Mouse (Mus musculus): Measurements from ENCODE around the gene Vac14. TPM values are rescaled to one million over a fixed set of nuclear protein-coding genes. Genes with fewer than 3 reads are reported as not detected.

Vac14 gene
- total RNA-seq, 2 experiments from 2014 or later = 5.5 to 6.1 TPM

GRCm38 (mm10) chr8:110710593-110710992 is 92.2 kb downstream of the Vac14 start:
- no peak for ATAC-seq (replicated peaks; ENCODE audit: low FRiP score, poor library complexity, severe bottlenecking)

- ATAC-seq (replicated peaks; ENCODE audit: low FRiP score, poor library complexity, severe bottlenecking) = no peak
Measured at GRCm38 (mm10) chr8:110711271-110711934, 93.0 kb downstream of the Vac14 start.

GRCm38 (mm10) chr8:110713073-110713472 is 94.7 kb downstream of the Vac14 start:
- ATAC-seq (replicated peaks; ENCODE audit: low FRiP score, poor library complexity, severe bottlenecking) = no peak

- no peak for ATAC-seq (replicated peaks; ENCODE audit: low FRiP score, poor library complexity, severe bottlenecking)
Measured at GRCm38 (mm10) chr8:110714827-110715519, 96.6 kb downstream of the Vac14 start.

GRCm38 (mm10) chr8:110716075-110716474 is 97.7 kb downstream of the Vac14 start:
- no peak for ATAC-seq (replicated peaks; ENCODE audit: low FRiP score, poor library complexity, severe bottlenecking)

GRCm38 (mm10) chr8:110717131-110717530 is 98.7 kb downstream of the Vac14 start:
- no peak for ATAC-seq (replicated peaks; ENCODE audit: low FRiP score, poor library complexity, severe bottlenecking)

- ATAC-seq (replicated peaks; ENCODE audit: low FRiP score, poor library complexity, severe bottlenecking) = no peak
Measured at GRCm38 (mm10) chr8:110718209-110718968, 100.0 kb downstream of the Vac14 start.

GRCm38 (mm10) chr8:110718969-110719670 is 100.7 kb downstream of the Vac14 start:
- ATAC-seq (replicated peaks; ENCODE audit: low FRiP score, poor library complexity, severe bottlenecking) = no peak

GRCm38 (mm10) chr8:110719898-110720653 is 101.7 kb downstream of the Vac14 start:
- ATAC-seq (replicated peaks; ENCODE audit: low FRiP score, poor library complexity, severe bottlenecking) = no peak

GRCm38 (mm10) chr8:110720685-110721598 is 102.6 kb downstream of the Vac14 start, which contains the start of gene Mtss1l:
Gene Mtss1l, plus strand, starts transcription at chr8:110721476.
- ATAC-seq (replicated peaks; ENCODE audit: low FRiP score, poor library complexity, severe bottlenecking) = no peak

GRCm38 (mm10) chr8:110721606-110722413 is 103.4 kb downstream of the Vac14 start:
- ATAC-seq (replicated peaks; ENCODE audit: low FRiP score, poor library complexity, severe bottlenecking) = no peak

GRCm38 (mm10) chr8:110722414-110723011 is 104.1 kb downstream of the Vac14 start:
- no peak for ATAC-seq (replicated peaks; ENCODE audit: low FRiP score, poor library complexity, severe bottlenecking)

GRCm38 (mm10) chr8:110724493-110724892 is 106.1 kb downstream of the Vac14 start:
- ATAC-seq (replicated peaks; ENCODE audit: low FRiP score, poor library complexity, severe bottlenecking) = no peak

GRCm38 (mm10) chr8:110725084-110725838 is 106.9 kb downstream of the Vac14 start:
- ATAC-seq (replicated peaks; ENCODE audit: low FRiP score, poor library complexity, severe bottlenecking) = no peak

GRCm38 (mm10) chr8:110726893-110727292 is 108.5 kb downstream of the Vac14 start:
- ATAC-seq (replicated peaks; ENCODE audit: low FRiP score, poor library complexity, severe bottlenecking) = no peak

GRCm38 (mm10) chr8:110731346-110731859 is 113.0 kb downstream of the Vac14 start:
- no peak for ATAC-seq (replicated peaks; ENCODE audit: low FRiP score, poor library complexity, severe bottlenecking)
